Mouse (Mus musculus) lung, embryonic 15.5 days (tissue): Measurements from ENCODE around the gene Mdfic. TPM values are rescaled to one million over a fixed set of nuclear protein-coding genes. Genes with fewer than 3 reads are reported as not detected.

Experiments used
- ATAC-seq: fragments of 200-750 bp; cut with Nextera tagmentation; 2 replicates; pipeline ENCODE4 v1.8.0; 2017; ENCODE audit warnings: moderate number of reproducible peaks, borderline replicate concordance; ENCODE audit not compliant: low FRiP score, low TSS enrichment; ENCODE audit errors: extremely low read depth
- H3K27ac ChIP-seq: fragments of 300-500 bp; sonication (generic); 2 replicates; pipeline ENCODE4 v1.5.1; 2015; ENCODE audit warnings: moderate library complexity, mild to moderate bottlenecking, inconsistent platforms
- H3K27me3 ChIP-seq: fragments of 300-500 bp; sonication (generic); 2 replicates; pipeline ENCODE4 v1.6.1; 2015; ENCODE audit warnings: inconsistent platforms
- H3K36me3 ChIP-seq: fragments of 300-500 bp; sonication (generic); 2 replicates; pipeline ENCODE4 v1.6.1; 2015; ENCODE audit warnings: inconsistent platforms
- H3K4me1 ChIP-seq: fragments of 300-500 bp; sonication (generic); 2 replicates; pipeline ENCODE4 v1.6.1; 2015; ENCODE audit warnings: inconsistent platforms
- H3K4me2 ChIP-seq: fragments of 300-500 bp; sonication (generic); 2 replicates; pipeline ENCODE4 v1.6.1; 2015; ENCODE audit warnings: inconsistent platforms, mild to moderate bottlenecking, moderate library complexity
- H3K4me3 ChIP-seq: fragments of 300-500 bp; sonication (generic); 2 replicates; pipeline ENCODE4 v1.5.1; 2015; ENCODE audit warnings: mild to moderate bottlenecking, inconsistent platforms
- H3K9ac ChIP-seq: fragments of 300-500 bp; sonication (generic); 2 replicates; pipeline ENCODE4 v1.6.1; 2015; ENCODE audit warnings: inconsistent platforms
- H3K9me3 ChIP-seq: fragments of 300-500 bp; sonication (generic); 2 replicates; pipeline ENCODE4 v1.6.1; 2016; ENCODE audit warnings: inconsistent platforms
- WGBS: fragments of 180-500 bp; shearing (Covaris S2); methylation state at CpG from one replicate; pipeline ENCODE4 v1.1.7; 2015; 5-methylcytosine and 5-hydroxymethylcytosine counted together
- polyA plus RNA-seq: library from polyadenylated mRNA; unstranded; fragments of >200 nt; fragmentation: Nextera tagmentation; extraction: Ambion mirVana; gene quantifications from 2 replicates; pipeline ENCODE4 v1.2.1, GENCODE M21; 2015

The Mdfic gene
- polyA plus RNA-seq, 1 experiment from 2014 or later: 9.9 TPM

GRCm38 (mm10) chr6:15825236-15825635 lies 104.8 kb downstream of the Mdfic start:
- H3K9me3 ChIP-seq: no peaks in the 10 kb centered on the region
- H3K36me3 ChIP-seq: no peaks in the 10 kb centered on the region
- no peak overlapping the region for H3K4me2 ChIP-seq
- H3K27me3 ChIP-seq: no peaks in the 10 kb centered on the region
- ATAC-seq: no peak
- no peak overlapping the region for H3K4me3 ChIP-seq
- H3K9ac ChIP-seq: no peak overlapping the region
- H3K4me1 ChIP-seq: no peaks in the 10 kb centered on the region
- no peak overlapping the region for H3K27ac ChIP-seq
- WGBS: 51% methylated on average over 3 of the region's 3 CpGs

GRCm38 (mm10) chr6:15829812-15830211 lies 109.4 kb downstream of the Mdfic start:
- no peaks in the 10 kb centered on the region for H3K36me3 ChIP-seq
- no peak for ATAC-seq
- no peak overlapping the region for H3K4me3 ChIP-seq
- no peaks in the 10 kb centered on the region for H3K9me3 ChIP-seq
- no peak overlapping the region for H3K9ac ChIP-seq
- 35% methylated on average over 2 of the region's 2 CpGs for WGBS
- no peak overlapping the region for H3K4me2 ChIP-seq
- no peak overlapping the region for H3K27ac ChIP-seq
- H3K4me1 ChIP-seq: no peaks in the 10 kb centered on the region
- no peaks in the 10 kb centered on the region for H3K27me3 ChIP-seq

- Histone ChIP-seq H3K27me3 (no peaks in the 10 kb centered on the region), H3K9ac (no peak overlapping the region), H3K36me3 (no peaks in the 10 kb centered on the region), H3K9me3 (no peaks in the 10 kb centered on the region), H3K4me2 (no peak overlapping the region), H3K27ac (no peak overlapping the region), H3K4me3 (no peak overlapping the region), H3K4me1 (no peaks in the 10 kb centered on the region)
- WGBS: 45% methylated on average over 1 of the region's 1 CpGs
- no peak for ATAC-seq
Observed at GRCm38 (mm10) chr6:15830651-15831050, 110.2 kb downstream of the Mdfic start.

GRCm38 (mm10) chr6:15837695-15838094 lies 117.2 kb downstream of the Mdfic start:
- 85% methylated on average over 3 of the region's 3 CpGs for WGBS
- no peak overlapping the region for H3K27ac ChIP-seq
- H3K4me3 ChIP-seq: no peak overlapping the region

GRCm38 (mm10) chr6:15839831-15840230 lies 119.4 kb downstream of the Mdfic start:
- H3K4me2 ChIP-seq: no peak overlapping the region
- WGBS: 23% methylated on average over 3 of the region's 3 CpGs
- H3K27me3 ChIP-seq: no peaks in the 10 kb centered on the region
- H3K9ac ChIP-seq: no peak overlapping the region
- H3K36me3 ChIP-seq: no peaks in the 10 kb centered on the region
- no peak; the same call in 1 of the 2 replicates for ATAC-seq
- H3K9me3 ChIP-seq: no peaks in the 10 kb centered on the region
- 0 out of 2 replicates have a peak, but pooled peaks cover 5% of the 10 kb centered on the region for H3K4me1 ChIP-seq
- no peak overlapping the region for H3K4me3 ChIP-seq
- peak overlapping the region; percentile 22; the same call in 1 of the 2 replicates for H3K27ac ChIP-seq

More at GRCm38 (mm10) chr6:15837695-15838094, 117.2 kb downstream of the Mdfic start:
- Histone ChIP-seq H3K9me3 (no peaks in the 10 kb centered on the region), H3K9ac (no peak overlapping the region), H3K27me3 (no peaks in the 10 kb centered on the region), H3K4me2 (no peak overlapping the region), H3K36me3 (no peaks in the 10 kb centered on the region), H3K4me1 (0 out of 2 replicates have a peak, but pooled peaks cover 5% of the 10 kb centered on the region)
- no peak for ATAC-seq

- 85% methylated on average over 2 of the region's 2 CpGs for WGBS
- peak overlapping the region; percentile 11; the same call in 1 of the 2 replicates for H3K27ac ChIP-seq
Observed at GRCm38 (mm10) chr6:15840429-15840828, 120.0 kb downstream of the Mdfic start.

GRCm38 (mm10) chr6:15841476-15842209 lies 121.2 kb downstream of the Mdfic start:
- no peak overlapping the region for H3K4me2 ChIP-seq
- H3K9me3 ChIP-seq: no peaks in the 10 kb centered on the region
- H3K27me3 ChIP-seq: no peaks in the 10 kb centered on the region
- no peak overlapping the region for H3K27ac ChIP-seq
- H3K4me3 ChIP-seq: no peak overlapping the region
- ATAC-seq: no peak
- no peaks in the 10 kb centered on the region for H3K36me3 ChIP-seq
- H3K4me1 ChIP-seq: 0 out of 2 replicates have a peak, but pooled peaks cover 5% of the 10 kb centered on the region
- WGBS: 78% methylated on average over 5 of the region's 5 CpGs
- no peak overlapping the region for H3K9ac ChIP-seq

More at GRCm38 (mm10) chr6:15840429-15840828, 120.0 kb downstream of the Mdfic start:
- no peaks in the 10 kb centered on the region for H3K9me3 ChIP-seq
- no peak overlapping the region for H3K4me2 ChIP-seq
- no peak for ATAC-seq
- no peaks in the 10 kb centered on the region for H3K27me3 ChIP-seq
- no peaks in the 10 kb centered on the region for H3K36me3 ChIP-seq
- H3K9ac ChIP-seq: no peak overlapping the region
- H3K4me3 ChIP-seq: no peak overlapping the region
- 0 out of 2 replicates have a peak, but pooled peaks cover 5% of the 10 kb centered on the region for H3K4me1 ChIP-seq

- Histone ChIP-seq H3K9ac (no peak overlapping the region), H3K27me3 (no peaks in the 10 kb centered on the region), H3K9me3 (no peaks in the 10 kb centered on the region), H3K4me3 (no peak overlapping the region), H3K27ac (no peak overlapping the region), H3K36me3 (no peaks in the 10 kb centered on the region), H3K4me2 (no peak overlapping the region), H3K4me1 (0 out of 2 replicates have a peak, but pooled peaks cover 5% of the 10 kb centered on the region)
- 92% methylated on average over 3 of the region's 3 CpGs for WGBS
- no peak for ATAC-seq
Observed at GRCm38 (mm10) chr6:15843295-15843694, 122.8 kb downstream of the Mdfic start.

GRCm38 (mm10) chr6:15845711-15846342 lies 125.4 kb downstream of the Mdfic start:
- Histone ChIP-seq H3K27me3 (no peaks in the 10 kb centered on the region), H3K4me1 (no peaks in the 10 kb centered on the region), H3K4me3 (no peak overlapping the region), H3K36me3 (no peaks in the 10 kb centered on the region), H3K9ac (no peak overlapping the region), H3K4me2 (no peak overlapping the region), H3K9me3 (no peaks in the 10 kb centered on the region), H3K27ac (no peak overlapping the region)
- ATAC-seq: no peak
- WGBS: 62% methylated on average over 2 of the region's 2 CpGs
